Mouse (Mus musculus) right cerebral cortex, postnatal 14 days (tissue): ENCODE measurements around the gene Gm10490.
"Not testable (repeated sequence)": the region's sequence is repeated elsewhere in the genome, so short reads cannot be mapped to it uniquely, and the experiment has no call there.

Source experiments
- DNase-seq: peaks from one replicate; pipeline ENCODE4 v3.0.0; 2022

The Gm10490 gene

DNA sequence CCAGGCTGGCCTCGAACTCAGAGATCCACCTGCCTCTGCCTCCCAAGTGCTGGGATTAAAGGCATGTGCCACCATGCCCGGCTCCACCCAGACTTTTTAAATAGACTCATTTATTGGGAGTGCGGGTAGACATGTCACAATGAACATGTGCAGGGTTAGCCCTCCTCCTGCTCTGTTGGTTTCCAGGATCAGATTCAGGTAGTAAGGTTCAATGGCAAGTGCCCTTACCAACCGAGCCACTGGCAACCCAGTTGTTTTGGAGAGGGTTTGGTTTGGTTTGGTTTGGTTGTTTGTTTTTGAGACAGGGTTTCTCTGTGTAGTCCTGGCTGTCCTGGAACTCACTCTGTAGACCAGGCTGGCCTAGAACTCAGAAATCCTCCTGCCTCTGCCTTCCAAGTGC lies at the start of gene Gm10490:
Gene Gm10490, plus strand, starts transcription at position 301 of the 400 bp plus-strand sequence.
- not testable (repeated sequence) for DNase-seq

DNA sequence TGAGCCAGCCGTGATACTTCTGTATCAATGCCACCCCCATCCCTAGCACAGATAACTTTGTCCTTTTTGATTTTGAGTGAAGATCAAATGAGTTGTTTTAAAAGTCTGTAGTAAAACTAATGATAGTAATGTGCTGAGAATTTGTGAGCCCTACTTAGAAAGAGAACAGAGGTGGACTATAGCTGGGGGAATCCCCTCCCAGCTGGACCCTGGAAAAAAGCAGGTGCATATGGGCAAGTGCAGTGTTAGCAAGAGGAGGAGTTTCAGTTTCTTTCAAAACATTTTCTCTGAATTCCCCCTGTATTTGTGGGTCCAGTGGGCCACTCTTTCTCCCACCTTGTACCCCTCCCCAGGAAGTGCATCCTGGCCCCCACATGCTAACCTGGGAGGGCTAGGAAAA lies 46.2 kb upstream of the Gm10490 start:
- no peak for DNase-seq

DNA sequence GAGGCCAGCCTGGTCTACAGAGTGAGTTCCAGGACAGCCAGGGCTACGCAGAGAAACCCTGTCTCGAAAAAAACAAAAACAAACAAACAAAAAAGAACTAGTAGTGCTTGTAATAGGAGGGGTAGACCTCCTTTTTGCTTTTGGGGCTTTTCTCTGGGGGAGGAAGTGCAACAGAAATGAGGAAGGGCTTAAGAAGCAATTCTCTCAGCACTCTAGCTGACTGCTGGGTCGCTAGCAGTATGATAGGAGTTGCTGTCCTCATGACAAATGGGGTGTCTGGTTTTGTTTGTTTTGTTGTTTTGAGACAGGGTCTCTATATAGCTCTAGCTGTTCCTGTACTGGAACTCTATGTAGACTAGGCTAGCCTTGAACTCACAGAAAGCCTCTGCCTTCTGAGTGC lies 44.8 kb upstream of the Gm10490 start:
- DNase-seq: no peak

DNA sequence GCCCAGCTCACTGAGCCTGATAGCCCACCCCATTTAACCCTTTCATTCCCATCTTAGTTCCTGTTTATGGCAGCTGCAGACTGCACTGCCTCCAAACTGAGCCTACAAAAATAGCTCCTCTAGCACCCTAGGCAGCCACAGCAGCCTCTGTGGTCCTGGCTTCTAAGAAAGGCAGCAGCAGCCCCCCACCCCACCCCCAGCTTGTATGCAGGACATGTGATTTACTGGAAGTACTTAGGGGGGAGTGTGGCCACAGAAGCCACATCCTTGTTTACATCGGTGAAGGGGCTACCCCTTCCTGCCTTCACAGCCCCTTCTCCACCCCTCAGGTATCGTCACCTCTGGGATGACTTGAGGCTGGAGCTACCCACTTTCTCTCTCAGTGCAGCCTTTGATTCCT lies 44.0 kb upstream of the Gm10490 start:
- no peak for DNase-seq

DNA sequence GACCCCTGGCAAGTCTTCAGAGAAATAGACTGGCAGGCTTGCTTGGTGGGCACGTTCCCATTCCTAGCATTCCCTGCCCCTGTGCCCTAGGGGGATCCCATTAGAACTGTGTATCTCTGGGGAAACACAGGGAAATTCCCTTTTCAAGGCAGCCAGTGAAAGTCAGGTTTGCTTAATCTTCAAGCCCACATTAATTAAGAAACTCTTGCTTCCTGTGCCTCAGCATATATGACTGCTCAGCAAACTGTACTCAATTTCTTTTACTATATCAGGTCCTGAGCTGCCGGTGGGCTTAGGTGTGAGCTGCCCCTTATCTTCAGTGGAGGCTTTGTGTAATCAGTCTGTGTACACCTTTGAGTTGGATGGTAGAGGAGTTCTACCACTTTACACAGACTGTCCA lies 43.6 kb upstream of the Gm10490 start:
- DNase-seq: no peak

DNA sequence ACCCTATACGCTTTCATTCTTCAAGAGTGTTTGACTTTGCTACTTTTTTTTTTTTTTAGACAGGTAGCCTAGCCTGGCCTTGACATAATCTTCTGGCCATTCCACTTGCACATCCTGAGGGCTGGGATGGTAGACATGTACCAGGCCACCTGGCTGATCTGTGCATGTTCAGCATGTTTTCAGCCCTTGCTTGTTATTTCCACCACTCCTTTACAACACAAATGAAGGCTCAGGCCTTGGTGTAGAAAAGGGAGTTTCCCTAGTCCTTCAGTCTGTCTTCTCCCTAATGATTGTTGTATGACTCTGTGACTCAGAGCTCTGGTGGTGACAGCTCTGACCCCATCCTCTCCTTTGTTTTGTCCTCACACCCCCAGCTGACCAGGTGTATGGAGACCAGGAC lies 42.2 kb upstream of the Gm10490 start:
- DNase-seq: no peak

DNA sequence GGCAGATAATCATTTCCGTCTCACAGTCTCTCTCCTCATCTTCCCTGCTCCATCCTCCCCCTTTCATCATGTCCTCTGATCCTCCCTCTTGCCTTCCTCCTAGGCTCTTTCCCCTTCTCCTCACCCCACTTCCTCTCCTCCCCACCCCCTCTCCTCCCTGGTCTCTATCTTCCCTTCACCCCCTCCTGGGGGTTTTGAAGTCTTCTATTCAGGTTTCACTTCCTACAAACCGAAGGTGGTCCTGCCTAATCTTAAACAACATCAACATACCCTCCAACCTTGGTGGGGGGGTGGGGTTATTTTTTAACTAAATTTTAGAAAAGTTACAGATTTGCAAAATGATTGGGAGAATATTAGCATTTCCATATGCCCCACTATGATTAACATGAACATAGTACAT lies 40.8 kb upstream of the Gm10490 start:
- DNase-seq: no peak

DNA sequence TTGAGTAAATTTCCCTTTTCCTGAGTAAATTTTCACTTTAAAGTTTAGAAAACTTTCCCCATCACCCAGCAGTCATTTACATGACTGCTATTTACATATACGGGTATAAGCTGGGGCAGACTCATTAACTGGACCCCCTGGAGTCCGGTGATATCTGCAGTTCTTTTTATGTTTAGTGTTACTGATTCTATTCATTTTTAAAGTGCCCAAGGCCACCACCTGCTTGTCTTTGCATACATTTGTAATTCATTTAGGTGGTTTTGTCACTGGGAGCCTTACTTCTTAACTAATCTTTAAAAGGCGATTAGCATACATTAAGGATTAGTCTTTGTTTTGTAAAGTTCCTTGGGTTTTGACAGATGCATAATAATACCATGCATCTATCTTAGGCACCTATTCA lies 39.5 kb upstream of the Gm10490 start:
- DNase-seq: no peak

DNA sequence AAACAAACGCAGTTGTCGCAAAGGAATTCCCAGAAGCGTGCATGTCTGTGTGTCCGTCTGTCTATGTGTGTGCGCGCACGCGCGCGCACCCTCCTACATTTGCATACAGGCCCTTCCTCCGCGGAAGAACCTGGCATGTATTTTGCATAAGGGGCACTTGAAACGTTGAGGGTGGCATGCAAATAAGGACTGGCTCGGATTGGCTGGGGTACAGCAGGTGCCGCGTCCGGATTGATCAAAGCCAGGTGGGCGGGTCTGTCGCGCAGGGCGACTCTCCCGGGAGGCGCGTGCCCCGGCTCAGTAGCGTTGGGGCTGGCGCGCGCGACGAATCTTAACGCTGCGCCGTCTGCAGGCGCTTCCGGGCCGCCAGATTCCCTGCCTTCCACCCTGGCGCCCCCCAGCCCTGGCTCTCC lies 31.3 kb upstream of the Gm10490 start, which contains the start of gene Pim2:
Gene Pim2, plus strand, starts transcription at position 256 of the 413 bp plus-strand sequence.
- DNase-seq: peak; percentile 79

DNA sequence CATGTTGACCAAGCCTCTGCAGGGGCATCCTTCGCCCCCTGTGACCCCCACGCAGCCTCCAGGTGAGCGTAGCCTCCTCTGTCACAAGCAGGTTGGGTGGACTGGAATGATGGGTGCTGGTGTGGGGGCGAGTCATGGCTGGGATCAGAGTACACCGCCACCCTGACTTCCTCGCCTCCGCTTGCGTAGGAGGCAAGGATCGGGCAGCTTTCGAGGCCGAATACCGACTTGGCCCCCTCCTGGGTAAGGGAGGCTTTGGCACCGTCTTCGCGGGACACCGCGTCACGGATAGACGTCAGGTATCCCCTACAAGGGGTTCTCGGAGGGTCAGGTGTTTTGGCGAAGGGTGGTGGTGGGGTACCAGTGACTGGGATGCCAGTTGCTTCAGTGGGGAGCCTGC lies 30.8 kb upstream of the Gm10490 start:
- DNase-seq: peak; percentile 18

DNA sequence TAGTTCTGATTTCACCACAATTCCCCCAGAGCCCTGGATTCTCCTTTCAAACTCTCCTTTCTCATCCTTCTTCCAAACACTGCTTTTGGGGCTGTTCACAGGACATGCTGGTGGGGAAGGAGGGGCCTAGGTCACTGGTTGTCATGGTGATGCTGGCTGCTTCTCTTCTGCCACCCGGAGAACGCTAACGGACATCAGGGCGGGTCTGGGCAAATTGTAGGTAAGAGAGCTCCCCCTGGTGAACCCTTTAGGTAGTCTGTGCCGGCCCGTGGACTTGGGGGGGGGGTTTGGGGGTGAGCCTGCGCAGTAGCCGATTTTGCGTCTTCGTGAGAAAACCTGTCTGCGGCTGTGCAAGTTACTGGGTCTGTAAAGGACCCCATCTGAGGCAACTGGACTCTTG lies 29.5 kb upstream of the Gm10490 start:
- peak; percentile 49 for DNase-seq

DNA sequence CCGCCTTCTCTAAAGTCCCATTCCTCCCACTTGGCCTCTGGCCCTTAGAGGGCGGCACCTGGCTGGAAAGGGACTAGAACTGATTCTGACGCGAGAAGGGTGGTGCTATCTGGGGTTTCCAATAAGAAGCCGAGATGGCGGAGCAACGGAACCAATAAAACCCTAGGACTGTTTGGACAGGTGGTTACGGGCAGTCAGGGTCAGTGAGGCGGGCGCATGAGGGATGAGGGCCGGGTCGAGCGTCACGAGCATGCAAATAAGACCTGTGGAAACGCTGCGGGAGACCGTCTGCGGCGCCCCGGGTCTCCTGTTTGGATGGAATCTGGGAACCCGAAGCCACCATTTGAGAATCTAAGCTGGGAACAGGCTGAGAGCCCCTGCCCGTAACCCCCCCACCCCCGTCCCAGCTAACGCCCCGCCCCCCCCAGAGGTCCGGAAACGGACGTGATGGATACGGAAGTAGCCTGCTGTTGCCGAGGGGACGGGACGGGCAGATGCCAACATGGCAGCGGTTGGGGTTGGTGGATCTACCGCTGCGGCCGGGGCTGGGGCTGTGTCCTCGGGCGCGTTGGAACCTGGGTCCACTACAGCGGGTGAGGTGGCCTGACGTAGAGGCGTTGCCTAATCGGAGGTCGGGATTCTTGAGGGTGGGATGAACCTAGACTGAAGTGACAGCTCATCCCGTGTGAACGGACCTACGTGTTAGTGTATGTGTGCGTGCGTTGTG lies 25.3 kb upstream of the Gm10490 start, which contains the start of gene Slc35a2:
Gene Slc35a2, plus strand, starts transcription at position 188 of the 727 bp plus-strand sequence.
- peak; percentile 66 for DNase-seq

DNA sequence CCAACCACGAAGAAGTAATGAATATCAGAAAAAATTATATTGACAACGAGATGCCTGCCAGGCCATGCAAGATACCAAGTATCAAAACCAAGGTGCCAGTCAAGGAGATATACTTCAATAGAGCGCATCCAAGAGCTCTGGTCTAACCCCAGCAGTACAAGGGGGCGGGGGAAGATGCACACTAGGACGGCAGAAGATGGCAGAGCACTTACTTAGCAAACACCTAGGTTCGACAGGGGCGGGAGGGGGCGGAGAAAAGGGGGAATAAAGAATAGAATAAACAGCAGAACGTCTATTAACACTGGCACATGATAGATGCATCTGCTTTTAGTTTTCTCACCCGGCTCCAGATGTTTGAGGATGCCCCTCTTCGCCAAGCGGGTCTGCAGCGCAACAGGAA lies 11.1 kb upstream of the Gm10490 start:
- DNase-seq: no peak

DNA sequence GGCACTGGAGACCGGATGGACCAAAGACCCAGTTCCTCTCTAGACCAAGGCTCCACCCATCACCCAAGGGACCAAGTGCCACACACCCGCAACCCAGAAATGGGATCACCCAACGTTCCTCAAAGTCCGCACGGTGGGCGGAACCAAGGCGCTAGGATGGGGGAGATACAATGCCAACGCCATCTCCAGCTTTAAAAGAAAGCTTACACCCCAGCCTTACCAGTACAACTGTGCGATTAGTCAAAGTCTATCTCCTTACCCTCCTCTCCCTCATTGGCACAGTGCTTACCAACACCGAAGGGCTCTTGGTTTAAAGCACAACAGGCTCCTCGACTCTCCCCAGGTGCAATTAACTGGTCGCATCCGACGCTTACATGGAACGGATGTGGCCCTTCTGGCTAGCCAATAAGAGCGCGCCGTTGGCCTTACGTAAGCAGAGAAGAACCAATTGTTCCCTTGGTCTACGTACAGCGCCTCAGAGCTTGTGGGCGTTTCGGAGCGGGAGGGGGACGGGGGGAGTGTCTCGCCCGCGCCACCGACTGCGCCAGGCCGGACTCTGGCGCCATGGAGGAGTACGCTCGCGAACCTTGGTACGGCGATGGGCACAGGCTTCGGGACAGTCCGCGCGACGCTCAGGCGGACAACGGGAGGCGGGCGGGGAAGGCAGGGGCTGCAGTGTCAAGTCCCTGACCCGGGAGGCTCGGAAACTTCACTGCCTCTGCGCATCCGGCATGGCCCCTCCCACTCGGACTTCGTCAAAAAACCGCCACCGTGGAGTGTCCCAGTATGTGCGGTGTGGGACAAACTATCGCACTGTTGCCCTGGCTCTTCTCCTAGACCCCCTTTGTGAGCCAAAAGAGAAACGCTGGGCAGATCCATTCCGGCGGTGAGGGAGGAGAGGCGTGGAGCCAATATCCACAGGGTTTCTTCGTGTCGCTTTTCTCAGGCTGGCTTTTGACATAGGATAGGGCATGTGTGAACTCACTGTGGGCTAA lies 10.2 kb upstream of the Gm10490 start, which contains the start of the genes Pqbp1 and Timm17b:
Gene Pqbp1, minus strand, starts transcription at position 390 of the 995 bp plus-strand sequence.
Gene Timm17b, plus strand, starts transcription at position 478 of the 995 bp plus-strand sequence.
- peak; percentile 86 for DNase-seq

DNA sequence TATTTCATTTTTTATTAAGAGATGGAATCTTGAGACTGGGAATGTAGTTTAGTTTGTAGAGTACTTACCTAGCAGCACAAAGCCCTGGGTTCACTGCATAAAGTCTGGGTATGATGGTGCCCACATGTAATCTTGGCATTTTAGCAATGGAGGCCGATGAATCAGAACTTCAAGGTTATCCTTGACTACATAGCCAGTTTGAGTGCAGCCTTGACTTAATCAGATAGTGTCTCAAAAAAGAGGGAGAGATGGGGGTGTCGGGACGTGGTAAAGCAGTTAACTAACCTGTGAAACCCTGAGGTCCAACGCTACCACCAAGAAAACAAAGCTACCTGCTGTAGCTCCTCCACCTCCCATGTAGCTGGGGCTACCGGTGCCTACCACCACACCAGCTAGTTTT lies 4.9 kb upstream of the Gm10490 start:
- DNase-seq: no peak

DNA sequence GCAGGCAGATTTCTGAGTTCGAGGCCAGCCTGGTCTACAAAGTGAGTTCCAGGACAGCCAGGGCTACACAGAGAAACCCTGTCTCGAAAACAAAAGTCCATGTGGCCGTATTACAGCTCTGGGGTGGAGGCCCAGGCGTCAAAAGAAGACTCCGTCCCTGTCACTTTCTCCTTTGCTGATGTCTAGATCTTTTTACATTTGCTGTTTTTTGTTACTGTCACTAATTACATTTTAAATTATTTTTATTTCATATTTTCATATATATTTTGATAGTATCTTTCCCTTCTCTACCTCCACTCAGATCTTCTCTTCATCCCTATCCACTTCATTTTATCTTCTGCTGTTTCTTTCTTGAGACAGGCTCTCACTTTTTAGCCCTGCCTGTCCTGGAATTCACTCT lies 1.6 kb upstream of the Gm10490 start, which contains the start of gene Gm10491:
Gene Gm10491, minus strand, starts transcription at position 101 of the 400 bp plus-strand sequence.
- no peak for DNase-seq

DNA sequence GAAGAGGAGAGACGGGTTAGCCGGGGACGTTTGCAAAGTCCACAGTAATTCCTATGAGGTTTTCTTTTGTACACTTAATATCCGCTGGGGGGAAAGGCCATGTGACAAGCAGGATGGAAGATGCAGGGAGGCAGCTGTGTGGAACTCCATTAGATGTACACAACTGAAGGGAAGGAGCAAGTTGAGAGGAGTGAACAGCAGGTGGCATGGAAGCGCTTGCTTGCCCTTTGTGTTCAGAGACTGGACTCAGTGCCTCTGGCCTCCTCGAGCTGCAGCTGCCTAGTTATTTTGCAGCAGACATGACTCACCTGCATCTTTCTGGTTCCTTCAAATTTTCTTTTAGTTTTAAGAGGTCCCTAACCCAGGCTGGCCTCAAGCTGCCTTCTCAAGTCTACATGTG lies 1.1 kb downstream of the Gm10490 start:
- DNase-seq: no peak

DNA sequence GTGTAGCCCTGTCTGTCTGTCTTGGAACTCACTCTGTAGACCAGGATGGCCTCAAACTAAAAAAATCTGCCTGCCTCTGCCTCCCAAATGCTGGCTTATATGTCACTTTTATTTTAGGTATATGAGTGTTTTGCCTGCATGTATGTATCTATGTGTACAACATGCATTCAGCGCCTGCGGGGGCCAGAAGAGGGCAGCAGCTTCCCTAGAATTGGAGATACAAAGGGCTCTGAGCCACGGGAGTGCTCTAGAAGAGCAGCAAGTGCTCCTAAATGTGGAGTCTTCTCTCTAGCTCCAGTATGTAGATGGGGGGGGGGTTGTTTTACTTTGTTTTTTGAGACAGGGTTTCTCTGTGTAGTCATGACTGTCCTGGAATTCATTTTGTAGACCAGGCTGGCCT lies 6.3 kb downstream of the Gm10490 start:
- not testable (repeated sequence) for DNase-seq

DNA sequence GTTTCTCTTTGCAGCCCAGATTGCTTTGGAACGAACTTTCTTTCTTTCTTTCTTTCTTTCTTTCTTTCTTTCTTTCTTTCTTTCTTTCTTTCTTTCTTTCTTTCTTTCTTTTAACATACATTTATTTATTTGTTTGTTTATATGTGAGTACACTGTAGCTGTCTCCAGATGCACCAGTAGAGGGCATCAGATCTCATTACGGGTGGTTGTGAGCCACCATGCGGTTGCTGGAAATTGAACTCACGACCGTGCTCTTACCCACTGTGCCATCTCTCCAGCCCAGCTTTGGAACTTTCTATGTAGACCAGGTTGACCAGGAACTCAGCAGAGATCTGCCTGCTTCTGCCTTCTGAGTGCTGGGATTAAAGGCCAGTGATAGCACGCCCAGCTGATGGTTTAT lies 8.6 kb downstream of the Gm10490 start:
- not testable (repeated sequence) for DNase-seq

DNA sequence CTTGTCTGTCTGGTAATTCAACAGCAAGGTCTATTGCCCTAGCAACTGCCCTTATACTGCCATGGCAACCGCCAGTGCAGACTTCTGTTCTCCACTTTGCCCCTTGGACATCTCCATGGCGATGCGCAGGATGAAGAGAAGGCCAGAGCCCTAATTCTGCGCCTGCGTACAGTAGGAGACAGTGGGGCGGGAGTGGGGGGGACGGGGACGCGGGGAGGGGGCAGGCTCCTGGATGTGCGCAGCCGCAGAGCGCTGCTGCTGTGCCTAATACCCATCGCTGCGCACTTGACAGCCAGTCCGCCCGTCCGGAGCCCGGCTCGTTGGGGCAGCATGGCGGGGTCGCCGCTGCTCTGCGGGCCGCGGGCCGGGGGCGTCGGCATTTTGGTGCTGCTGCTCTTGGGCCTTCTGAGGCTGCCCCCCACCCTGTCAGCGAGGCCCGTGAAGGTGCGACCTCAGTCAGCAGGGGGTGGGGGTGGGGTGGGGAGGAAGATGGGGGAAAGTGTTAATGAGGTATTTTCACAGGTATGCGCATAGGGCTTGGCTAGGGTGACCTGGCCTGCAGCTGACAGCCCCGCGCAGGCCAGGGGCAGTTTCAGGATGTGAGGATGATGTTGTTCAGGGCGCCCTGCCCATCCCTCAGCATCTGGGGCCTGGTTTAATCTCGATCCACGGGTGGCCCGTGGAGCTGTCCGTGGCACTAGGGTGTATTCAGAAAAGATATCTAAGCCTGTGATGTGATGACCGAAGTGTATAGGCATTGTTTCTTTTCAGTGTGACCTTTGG lies 10.4 kb downstream of the Gm10490 start, which contains the start of gene Pcsk1n:
Gene Pcsk1n, plus strand, starts transcription at position 222 of the 783 bp plus-strand sequence.
- peak; percentile 58 for DNase-seq

DNA sequence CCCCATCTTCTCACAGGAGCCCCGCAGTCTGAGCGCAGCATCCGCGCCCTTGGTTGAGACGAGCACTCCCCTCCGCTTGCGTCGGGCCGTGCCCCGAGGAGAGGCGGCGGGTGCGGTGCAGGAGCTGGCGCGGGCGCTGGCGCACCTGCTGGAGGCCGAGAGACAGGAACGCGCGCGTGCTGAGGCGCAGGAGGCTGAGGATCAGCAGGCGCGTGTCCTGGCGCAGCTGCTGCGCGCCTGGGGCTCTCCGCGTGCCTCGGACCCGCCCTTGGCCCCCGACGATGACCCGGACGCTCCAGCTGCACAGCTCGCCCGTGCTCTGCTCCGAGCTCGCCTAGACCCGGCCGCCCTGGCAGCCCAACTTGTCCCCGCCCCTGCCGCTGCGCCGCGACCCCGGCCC lies 12.7 kb downstream of the Gm10490 start:
- DNase-seq: peak; percentile 33

DNA sequence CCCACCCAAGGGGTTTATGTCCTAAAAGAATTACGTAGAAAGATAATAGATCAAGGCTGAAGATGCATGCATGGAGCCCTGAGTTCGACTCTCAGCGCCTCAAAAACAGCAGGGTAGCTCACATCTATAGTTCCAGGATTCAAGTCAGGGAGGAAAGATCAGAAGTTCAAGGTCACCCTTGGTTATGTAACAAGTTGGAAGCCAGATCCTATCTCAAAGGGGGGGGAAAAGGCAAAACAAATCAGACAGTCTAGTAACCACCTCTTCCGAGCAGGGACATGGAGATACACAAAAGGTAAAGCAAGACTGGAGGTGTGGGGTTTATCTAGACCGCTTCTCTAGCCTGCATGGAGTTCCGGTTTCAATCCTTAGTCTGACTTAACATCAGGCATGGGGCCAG lies 16.9 kb downstream of the Gm10490 start:
- no peak for DNase-seq
